Mouse (Mus musculus): ENCODE data around the gene Rasl11a. TPM values are rescaled to one million over a fixed set of nuclear protein-coding genes. Genes with fewer than 3 reads are reported as not detected.

Gene Rasl11a
- polyA plus RNA-seq (2014; fragmentation: Illumina TruSeq; extraction: RNeasy Lipid Tissue Mini Kit (QIAGEN cat#74804); ENCODE audit: low read depth, low replicate concordance), result 3.6 TPM

DNA sequence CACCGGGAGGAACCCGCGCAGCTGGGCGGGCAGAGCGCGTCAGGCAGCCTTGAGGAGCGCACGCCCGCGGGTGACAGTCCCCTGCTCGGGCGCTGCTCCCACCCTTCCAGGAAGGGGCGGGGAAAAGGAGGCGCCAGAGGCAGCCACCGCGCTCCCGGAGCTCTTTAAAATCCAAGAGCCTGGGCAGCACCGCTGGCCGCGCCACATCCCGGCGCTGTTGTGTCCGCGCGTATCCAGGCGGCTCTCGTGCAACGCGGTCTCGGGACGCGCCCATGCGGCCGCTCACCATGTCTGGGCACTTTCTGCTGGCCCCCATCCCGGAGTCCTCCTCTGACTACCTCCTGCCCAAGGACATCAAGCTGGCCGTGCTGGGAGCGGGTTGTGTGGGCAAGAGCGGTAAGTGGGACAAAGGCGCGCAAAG lies at the start of gene Rasl11a:
Gene Rasl11a (plus strand): TSS at position 127 of the 421 bp plus-strand sequence.

DNA sequence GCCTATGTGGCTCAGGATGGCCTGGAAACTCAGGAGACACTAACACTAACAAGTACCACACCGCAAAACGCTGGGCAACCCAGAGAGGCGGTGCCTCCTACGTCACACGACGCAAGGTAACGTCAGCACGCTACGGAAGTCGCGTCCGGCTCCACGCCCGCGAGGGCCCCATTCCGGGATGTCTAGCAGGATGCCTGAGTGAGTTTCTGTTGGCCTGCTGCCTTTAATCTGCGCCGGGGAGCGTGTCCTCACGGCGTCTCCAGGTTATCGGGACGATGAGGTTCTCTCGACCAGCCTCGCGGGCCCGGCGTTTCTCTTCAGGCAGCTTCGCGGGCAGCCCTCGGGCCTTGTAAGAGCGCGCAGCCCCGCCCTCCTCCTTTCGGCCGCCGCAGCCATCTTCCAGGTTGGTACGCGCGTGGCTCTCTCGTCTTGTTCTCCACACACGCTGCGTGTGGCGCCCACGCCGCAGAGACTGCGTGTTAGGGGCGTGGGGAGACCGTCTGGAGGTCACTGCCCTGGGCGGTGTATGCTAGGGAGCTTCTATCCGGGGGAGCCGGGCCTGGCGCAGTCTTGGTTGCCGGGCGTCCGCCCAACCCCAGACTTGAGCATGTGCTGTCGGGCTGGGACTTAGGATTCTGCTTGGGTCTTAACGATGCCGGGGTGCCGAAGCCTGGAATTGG lies 12.0 kb upstream of the Rasl11a start, which contains the start of gene Rpl21:
Gene Rpl21 (plus strand): TSS at position 122 of the 680 bp plus-strand sequence.

Other genes with a start within 250 kb of the Rasl11a start
- 82.8 TPM for gene Usp12, start 50.1 kb upstream of the Rasl11a start, polyA plus RNA-seq (2014; fragmentation: Illumina TruSeq; extraction: RNeasy Lipid Tissue Mini Kit (QIAGEN cat#74804); ENCODE audit: low read depth, low replicate concordance)
- 268 TPM for gene Rpl21, start 12.2 kb upstream of the Rasl11a start, polyA plus RNA-seq (2014; fragmentation: Illumina TruSeq; extraction: RNeasy Lipid Tissue Mini Kit (QIAGEN cat#74804); ENCODE audit: low read depth, low replicate concordance)
- gene Gtf3a, start 103.6 kb downstream of the Rasl11a start, polyA plus RNA-seq (2014; fragmentation: Illumina TruSeq; extraction: RNeasy Lipid Tissue Mini Kit (QIAGEN cat#74804); ENCODE audit: low read depth, low replicate concordance), result 25.1 TPM
- 42.2 TPM for gene Mtif3, start 118.7 kb downstream of the Rasl11a start, polyA plus RNA-seq (2014; fragmentation: Illumina TruSeq; extraction: RNeasy Lipid Tissue Mini Kit (QIAGEN cat#74804); ENCODE audit: low read depth, low replicate concordance)
- 11.0 TPM for gene Lnx2, start 231.5 kb downstream of the Rasl11a start, polyA plus RNA-seq (2014; fragmentation: Illumina TruSeq; extraction: RNeasy Lipid Tissue Mini Kit (QIAGEN cat#74804); ENCODE audit: low read depth, low replicate concordance)
- gene Polr1d, start 232.0 kb downstream of the Rasl11a start, polyA plus RNA-seq (2014; fragmentation: Illumina TruSeq; extraction: RNeasy Lipid Tissue Mini Kit (QIAGEN cat#74804); ENCODE audit: low read depth, low replicate concordance), result 103 TPM